Mouse (Mus musculus) v-Abl transformed pro-B cells (cell line): Measurements from ENCODE around the gene Slc48a1.

Source experiments
- in situ Hi-C, 2 experiments: fragments of 400-800 bp; cut with MboI; formaldehyde crosslinking; loops; one replicate each; pipeline ENCODE4 v1.15.1; 2025; ENCODE audit not compliant: unreplicated experiment in 2 of 2

Gene Slc48a1

GRCm38 (mm10) chr15:97778311-97779098 lies at the start of gene Slc48a1:
Slc48a1 (plus strand) TSS chr15:97778520.
- in situ Hi-C loops = loop anchor here (5.0 to 25.0 kb wide), 3 partner anchors 61 to 316 kb away; no protein-coding TSS in a partner anchor

- in situ Hi-C loops = no loop called here
Measured at GRCm38 (mm10) chr15:97728804-97729203, 49.5 kb upstream of the Slc48a1 start.

GRCm38 (mm10) chr15:97730365-97730764 lies 48.0 kb upstream of the Slc48a1 start:
- in situ Hi-C loops = no loop called here

- in situ Hi-C loops = no loop called here
Measured at GRCm38 (mm10) chr15:97731111-97731510, 47.2 kb upstream of the Slc48a1 start, which contains the start of gene Endou. Endou (minus strand) TSS chr15:97731339.

GRCm38 (mm10) chr15:97731988-97732387 lies 46.3 kb upstream of the Slc48a1 start:
- in situ Hi-C loops = no loop called here

- in situ Hi-C loops = no loop called here
Measured at GRCm38 (mm10) chr15:97738923-97739322, 39.4 kb upstream of the Slc48a1 start.

GRCm38 (mm10) chr15:97740283-97740732 lies 38.0 kb upstream of the Slc48a1 start:
- in situ Hi-C loops = no loop called here

- in situ Hi-C loops = no loop called here
Measured at GRCm38 (mm10) chr15:97741662-97742061, 36.7 kb upstream of the Slc48a1 start.

- in situ Hi-C loops = no loop called here
Measured at GRCm38 (mm10) chr15:97742074-97742473, 36.2 kb upstream of the Slc48a1 start.

GRCm38 (mm10) chr15:97742600-97742999 lies 35.7 kb upstream of the Slc48a1 start:
- in situ Hi-C loops = no loop called here

GRCm38 (mm10) chr15:97743210-97743609 lies 35.1 kb upstream of the Slc48a1 start:
- in situ Hi-C loops = no loop called here

GRCm38 (mm10) chr15:97743961-97744525 lies 34.3 kb upstream of the Slc48a1 start:
- in situ Hi-C loops = no loop called here

GRCm38 (mm10) chr15:97744930-97745329 lies 33.4 kb upstream of the Slc48a1 start:
- in situ Hi-C loops = no loop called here

- in situ Hi-C loops = no loop called here
Measured at GRCm38 (mm10) chr15:97745331-97745730, 33.0 kb upstream of the Slc48a1 start.

- in situ Hi-C loops = no loop called here
Measured at GRCm38 (mm10) chr15:97746278-97746677, 32.0 kb upstream of the Slc48a1 start.

GRCm38 (mm10) chr15:97746748-97747147 lies 31.6 kb upstream of the Slc48a1 start:
- in situ Hi-C loops = no loop called here

GRCm38 (mm10) chr15:97747486-97747885 lies 30.8 kb upstream of the Slc48a1 start:
- in situ Hi-C loops = no loop called here

GRCm38 (mm10) chr15:97748309-97748708 lies 30.0 kb upstream of the Slc48a1 start:
- in situ Hi-C loops = no loop called here

GRCm38 (mm10) chr15:97748964-97749363 lies 29.4 kb upstream of the Slc48a1 start:
- in situ Hi-C loops = no loop called here

- in situ Hi-C loops = no loop called here
Measured at GRCm38 (mm10) chr15:97749397-97749796, 28.9 kb upstream of the Slc48a1 start.

GRCm38 (mm10) chr15:97749841-97750240 lies 28.5 kb upstream of the Slc48a1 start:
- in situ Hi-C loops = no loop called here

- in situ Hi-C loops = no loop called here
Measured at GRCm38 (mm10) chr15:97750697-97751096, 27.6 kb upstream of the Slc48a1 start.
